Mouse (Mus musculus) C2C12 (cell line): ENCODE data around the gene Taco1. TPM values are rescaled to one million over a fixed set of nuclear protein-coding genes. Genes with fewer than 3 reads are reported as not detected.

ENCODE experiments used
- H3K27me3 ChIP-seq: one replicate; pipeline ENCODE4 v1.6.1; 2011; ENCODE audit not compliant: control insufficient read depth, insufficient read depth, insufficient read length
- H3K36me3 ChIP-seq: one replicate; pipeline ENCODE4 v1.6.1; 2011; ENCODE audit not compliant: control insufficient read depth, insufficient read depth
- H3K4me3 ChIP-seq: one replicate; pipeline ENCODE4 v1.5.1; 2011; ENCODE audit warnings: mild to moderate bottlenecking, control low read depth; ENCODE audit not compliant: poor library complexity, insufficient read depth, severe bottlenecking
- H3K79me2 ChIP-seq: one replicate; pipeline ENCODE4 v1.6.1; 2011; ENCODE audit not compliant: control insufficient read depth, insufficient read depth
- H3K79me3 ChIP-seq: one replicate; pipeline ENCODE4 v1.6.1; 2011; ENCODE audit warnings: low read depth, control low read depth
- H3ac ChIP-seq: one replicate; pipeline ENCODE3; 2011; ENCODE audit warnings: low read depth; ENCODE audit not compliant: control insufficient read depth, insufficient read length
- CEBPB ChIP-seq: IDR thresholded peaks from one replicate; pipeline ENCODE4 v1.6.1; 2011; ENCODE audit warnings: low read depth, mild to moderate bottlenecking, control low read depth, moderate library complexity
- CTCF ChIP-seq: IDR thresholded peaks from one replicate; pipeline ENCODE4 v1.5.1; 2011; ENCODE audit not compliant: control insufficient read depth, insufficient read depth, insufficient read length
- FOSL1 ChIP-seq: IDR thresholded peaks from one replicate; pipeline ENCODE4 v1.8.0; 2011; ENCODE audit warnings: mild to moderate bottlenecking, low read length; ENCODE audit not compliant: poor library complexity, insufficient read depth, severe bottlenecking
- MAX ChIP-seq: IDR thresholded peaks from one replicate; pipeline ENCODE4 v1.6.1; 2011; ENCODE audit warnings: mild to moderate bottlenecking, control low read depth
- MYOD1 ChIP-seq: IDR thresholded peaks from one replicate; pipeline ENCODE4 v1.6.1; 2011; ENCODE audit warnings: low read depth; ENCODE audit not compliant: control insufficient read depth, insufficient read length
- MYOG ChIP-seq: IDR thresholded peaks from one replicate; pipeline ENCODE4 v1.6.1; 2011; ENCODE audit not compliant: control insufficient read depth, insufficient read length; ENCODE audit errors: extremely low read depth
- USF1 ChIP-seq: IDR thresholded peaks from one replicate; pipeline ENCODE4 v1.6.1; 2011; ENCODE audit warnings: low read depth, mild to moderate bottlenecking, control low read depth, moderate library complexity
- polyA plus RNA-seq: library from polyadenylated mRNA; unstranded; fragments of >200 nt; fragmentation: generic; extraction: Trizol; gene quantifications from one replicate; pipeline ENCODE4 v1.2.1, GENCODE M21; 2012; ENCODE audit warnings: missing spikeins

The Taco1 gene
- polyA plus RNA-seq, 1 experiment = 15.8 TPM

DNA sequence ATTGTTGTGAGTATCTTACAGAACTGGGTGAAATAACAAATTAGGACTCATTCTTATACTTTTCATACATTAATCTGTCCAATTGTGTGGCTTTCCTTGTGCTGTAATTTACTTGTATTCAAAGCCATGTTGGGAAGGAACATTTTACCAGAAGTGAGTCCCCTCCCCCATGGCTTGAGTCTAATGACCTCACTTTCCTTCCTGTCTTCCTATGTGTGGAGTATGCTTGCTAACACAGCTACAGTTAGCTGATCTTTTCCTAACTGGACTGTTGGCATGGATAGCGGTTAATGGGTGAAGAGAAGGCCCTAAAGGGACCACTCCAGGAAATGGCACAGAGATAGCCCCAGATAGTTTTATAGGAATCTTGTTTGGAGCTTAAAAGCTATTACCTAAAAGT, 32.4 kb downstream of the Taco1 start:
- Histone ChIP-seq H3K27me3 (no peaks in the 10 kb centered on the region), H3K36me3 (peaks cover 18% of the 10 kb centered on the region), H3K79me3 (peaks cover 27% of the 10 kb centered on the region), H3K4me3 (no peak overlapping the region), H3K79me2 (peaks cover 62% of the 10 kb centered on the region), H3ac (no peak overlapping the region)
- TF ChIP-seq MYOD1 (no peak), MYOG (no peak), USF1 (no peak), MAX (no peak), CTCF (no peak), FOSL1 (no peak), CEBPB (no peak)

DNA sequence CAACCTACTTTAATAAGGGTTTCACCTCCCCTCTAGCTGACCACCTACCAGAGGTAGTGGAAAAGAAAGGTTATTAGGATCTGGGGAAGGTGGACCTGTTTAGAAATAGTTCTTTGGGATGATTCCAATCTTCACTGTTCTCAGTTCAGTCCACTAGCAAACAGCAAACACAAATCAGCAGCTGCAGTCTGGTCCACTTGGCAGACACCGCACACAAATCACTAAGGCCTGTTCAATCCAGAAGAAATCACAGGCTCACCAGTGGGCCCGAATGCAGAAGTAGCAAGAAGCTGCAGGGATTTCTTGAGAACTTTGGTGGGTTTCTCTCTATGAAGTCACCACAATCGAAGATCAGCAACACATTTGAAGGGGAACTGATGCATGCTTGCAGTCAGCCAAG, 37.0 kb downstream of the Taco1 start:
- no peak overlapping the region for H3ac ChIP-seq
- H3K79me2 ChIP-seq = peaks cover 38% of the 10 kb centered on the region
- H3K79me3 ChIP-seq = peaks cover 4% of the 10 kb centered on the region
- H3K27me3 ChIP-seq = no peaks in the 10 kb centered on the region
- no peak overlapping the region for H3K4me3 ChIP-seq
- TF ChIP-seq FOSL1 (no peak), USF1 (no peak), MYOG (no peak)
- H3K36me3 ChIP-seq = peaks cover 21% of the 10 kb centered on the region

DNA sequence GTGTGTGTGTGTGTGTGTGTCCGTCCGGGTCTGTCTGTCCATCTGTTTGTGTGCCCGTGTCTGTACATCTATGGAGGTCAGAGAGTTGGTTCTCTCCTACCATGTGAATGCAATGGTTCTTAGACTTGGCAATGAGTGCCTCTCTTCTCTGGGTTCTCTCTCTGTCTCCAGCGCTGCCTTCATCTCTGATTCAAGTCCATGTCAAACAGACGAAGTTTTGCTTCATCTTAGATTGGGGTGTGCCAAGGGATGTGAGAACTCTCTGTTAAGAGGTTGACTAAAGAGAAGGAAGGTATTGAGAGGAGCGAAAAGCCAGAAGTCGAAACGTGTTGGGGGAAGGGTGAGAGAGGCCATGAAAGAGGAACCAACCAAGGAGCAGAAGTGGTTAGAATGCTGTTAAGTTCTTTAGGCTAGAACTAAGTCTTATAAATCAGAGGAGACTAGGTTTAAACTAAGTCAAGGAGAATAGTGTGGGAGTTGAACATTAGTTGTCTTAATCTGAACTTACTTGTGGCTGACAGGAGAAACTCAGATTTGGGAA, 40.3 kb downstream of the Taco1 start:
- no peak overlapping the region for H3ac ChIP-seq
- peaks cover 32% of the 10 kb centered on the region for H3K79me2 ChIP-seq
- TF ChIP-seq MYOG (no peak), FOSL1 (no peak)
- peaks cover 4% of the 10 kb centered on the region for H3K79me3 ChIP-seq
- no peak overlapping the region for H3K4me3 ChIP-seq
- peaks cover 18% of the 10 kb centered on the region for H3K36me3 ChIP-seq
- no peaks in the 10 kb centered on the region for H3K27me3 ChIP-seq

DNA sequence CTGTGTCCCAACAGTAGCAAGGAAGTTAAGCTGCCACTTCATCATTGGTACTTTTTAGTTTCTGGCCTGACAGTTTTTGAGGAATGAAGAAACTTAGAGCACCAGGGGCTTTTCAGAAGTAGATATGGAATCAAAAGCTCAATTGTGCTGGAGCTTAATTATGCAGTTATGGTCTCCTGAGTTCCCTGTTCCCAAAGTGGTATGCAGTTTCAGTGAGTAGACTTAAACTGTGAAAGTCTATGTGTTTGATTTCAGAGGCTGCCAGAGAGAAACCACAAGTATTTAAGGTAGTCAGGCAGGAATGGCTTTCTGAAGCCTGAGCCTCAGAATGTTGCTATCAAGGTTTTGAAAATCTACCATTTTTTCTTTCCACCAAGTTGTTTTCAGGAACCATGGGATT, 45.8 kb downstream of the Taco1 start:
- Histone ChIP-seq H3K4me3 (no peak overlapping the region), H3K36me3 (peaks cover 30% of the 10 kb centered on the region), H3K79me2 (peaks cover 20% of the 10 kb centered on the region), H3K27me3 (no peaks in the 10 kb centered on the region), H3K79me3 (no peaks in the 10 kb centered on the region), H3ac (no peak overlapping the region)
- no peak for TF ChIP-seq MYOD1
- no peak for TF ChIP-seq USF1
- no peak for TF ChIP-seq CEBPB
- no peak for TF ChIP-seq MYOG
- no peak for TF ChIP-seq CTCF
- no peak for TF ChIP-seq MAX

DNA sequence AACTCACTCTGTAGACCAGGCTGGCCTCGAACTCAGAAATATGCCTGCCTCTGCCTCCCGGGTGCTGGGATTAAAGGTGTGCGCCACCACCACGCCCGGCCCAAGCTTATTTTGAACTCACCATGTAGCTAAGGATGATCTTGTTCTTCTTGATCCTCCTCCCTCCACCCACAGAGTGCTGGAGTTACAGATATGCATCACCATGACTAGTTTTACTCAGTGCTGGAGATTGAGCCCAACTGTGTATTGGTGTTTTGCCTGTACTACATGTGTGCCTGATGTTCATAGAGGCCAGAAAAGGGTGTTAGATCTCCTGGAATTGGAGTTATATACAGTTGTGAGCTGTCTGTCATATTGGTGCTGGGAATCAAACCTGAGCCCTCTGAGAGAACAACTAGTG, 56.4 kb downstream of the Taco1 start:
- H3K27me3 ChIP-seq = no peaks in the 10 kb centered on the region
- no peaks in the 10 kb centered on the region for H3K79me3 ChIP-seq
- H3K4me3 ChIP-seq = no peak overlapping the region
- peaks cover 49% of the 10 kb centered on the region for H3K36me3 ChIP-seq
- H3K79me2 ChIP-seq = no peaks in the 10 kb centered on the region
- TF ChIP-seq MYOD1 (no peak), FOSL1 (no peak), MAX (no peak)
- H3ac ChIP-seq = no peak overlapping the region

DNA sequence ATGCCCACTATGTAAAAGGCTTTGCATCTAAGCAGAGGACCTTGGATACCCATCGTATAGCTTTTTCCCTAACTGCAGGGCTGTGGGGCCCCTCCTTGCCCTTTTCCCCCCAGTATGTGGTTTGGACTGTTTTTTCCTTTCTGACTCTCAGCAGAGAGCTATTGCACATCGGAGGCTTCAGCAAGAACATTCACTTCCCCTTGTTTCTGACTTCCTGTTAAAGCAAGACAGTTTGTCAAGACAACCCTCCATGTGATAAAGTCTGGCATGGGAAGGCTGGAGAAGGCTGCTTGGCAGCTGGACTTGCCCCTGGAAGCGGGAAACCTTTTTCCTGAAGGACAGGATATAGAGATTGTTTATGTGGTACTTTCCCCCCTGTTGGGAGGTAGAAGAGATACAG, 56.9 kb downstream of the Taco1 start:
- Histone ChIP-seq H3K36me3 (peaks cover 53% of the 10 kb centered on the region), H3ac (no peak overlapping the region), H3K27me3 (no peaks in the 10 kb centered on the region), H3K79me3 (no peaks in the 10 kb centered on the region), H3K79me2 (no peaks in the 10 kb centered on the region), H3K4me3 (no peak overlapping the region)
- TF ChIP-seq FOSL1 = no peak
- TF ChIP-seq USF1 = no peak
- no peak for TF ChIP-seq CEBPB
- no peak for TF ChIP-seq MYOD1
- TF ChIP-seq MAX = no peak
- no peak for TF ChIP-seq CTCF
- no peak for TF ChIP-seq MYOG

Other genes with a start within 250 kb of the Taco1 start
- 2.7 TPM for gene Cyb561, start 112.7 kb upstream of the Taco1 start, polyA plus RNA-seq
- gene Ace, start 98.1 kb upstream of the Taco1 start, polyA plus RNA-seq = 1.3 TPM
- gene Ace3, start 71.4 kb upstream of the Taco1 start, polyA plus RNA-seq = not detected
- not detected for gene Kcnh6, start 57.9 kb upstream of the Taco1 start, polyA plus RNA-seq
- 35.2 TPM for gene Dcaf7, start 29.2 kb upstream of the Taco1 start, polyA plus RNA-seq
- gene Map3k3, start 18.6 kb downstream of the Taco1 start, polyA plus RNA-seq = 23.1 TPM
- not detected for gene Gm10840, start 94.8 kb downstream of the Taco1 start, polyA plus RNA-seq
- gene Limd2, start 94.8 kb downstream of the Taco1 start, polyA plus RNA-seq = 67.7 TPM
- 21.3 TPM for gene Strada, start 136.1 kb downstream of the Taco1 start, polyA plus RNA-seq
- gene Ccdc47, start 150.3 kb downstream of the Taco1 start, polyA plus RNA-seq = 16.6 TPM
- gene Ddx42, start 150.9 kb downstream of the Taco1 start, polyA plus RNA-seq = 19.5 TPM
- gene Ftsj3, start 190.0 kb downstream of the Taco1 start, polyA plus RNA-seq = 48.7 TPM
- 289 TPM for gene Psmc5, start 190.1 kb downstream of the Taco1 start, polyA plus RNA-seq
- 49.5 TPM for gene Smarcd2, start 206.9 kb downstream of the Taco1 start, polyA plus RNA-seq
- gene Tcam1, start 210.6 kb downstream of the Taco1 start, polyA plus RNA-seq = 0.15 TPM
- not detected for gene Gh, start 235.8 kb downstream of the Taco1 start, polyA plus RNA-seq
- not detected for gene Cd79b, start 248.7 kb downstream of the Taco1 start, polyA plus RNA-seq